Mouse (Mus musculus) midbrain, embryonic 12.5 days (tissue): ENCODE results near the gene Ctnnd2. TPM values are rescaled to one million over a fixed set of nuclear protein-coding genes. Genes with fewer than 3 reads are reported as not detected.

Source experiments
- ATAC-seq: fragments of 200-750 bp; cut with Nextera tagmentation; 2 replicates; pipeline ENCODE4 v1.8.0; 2017; ENCODE audit warnings: low read depth, moderate TSS enrichment, moderate library complexity; ENCODE audit not compliant: low FRiP score
- H3K27ac ChIP-seq: fragments of 300-500 bp; sonication (generic); replicated peaks from 2 replicates; pipeline ENCODE4 v1.5.1; 2016; ENCODE audit warnings: mild to moderate bottlenecking
- H3K27me3 ChIP-seq: fragments of 300-500 bp; sonication (generic); 2 replicates; pipeline ENCODE4 v1.6.1; 2016; ENCODE audit warnings: mild to moderate bottlenecking
- H3K36me3 ChIP-seq: fragments of 300-500 bp; sonication (generic); 2 replicates; pipeline ENCODE4 v1.6.1; 2016
- H3K4me1 ChIP-seq: fragments of 300-500 bp; sonication (generic); 2 replicates; pipeline ENCODE4 v1.6.1; 2016
- H3K4me2 ChIP-seq: fragments of 300-500 bp; sonication (generic); replicated peaks from 2 replicates; pipeline ENCODE4 v1.6.1; 2016; ENCODE audit warnings: mild to moderate bottlenecking, moderate library complexity
- H3K4me3 ChIP-seq: fragments of 300-500 bp; sonication (generic); 2 replicates; pipeline ENCODE4 v1.5.1; 2016; ENCODE audit warnings: mild to moderate bottlenecking
- H3K9ac ChIP-seq: fragments of 300-500 bp; sonication (generic); replicated peaks from 2 replicates; pipeline ENCODE4 v1.6.1; 2016; ENCODE audit warnings: mild to moderate bottlenecking, moderate library complexity
- H3K9me3 ChIP-seq: fragments of 300-500 bp; sonication (generic); 2 replicates; pipeline ENCODE4 v1.6.1; 2016; ENCODE audit warnings: mild to moderate bottlenecking
- WGBS: fragments of 180-500 bp; shearing (Covaris S2); methylation state at CpG from one replicate; pipeline ENCODE4 v1.1.7; 2016; 5-methylcytosine and 5-hydroxymethylcytosine counted together
- polyA plus RNA-seq: library from polyadenylated mRNA; unstranded; fragments of >200 nt; fragmentation: Nextera tagmentation; extraction: Ambion mirVana; gene quantifications from 2 replicates; pipeline ENCODE4 v1.2.1, GENCODE M21; 2016

The Ctnnd2 gene
- polyA plus RNA-seq, 1 experiment from 2014 or later: 40.4 TPM

DNA sequence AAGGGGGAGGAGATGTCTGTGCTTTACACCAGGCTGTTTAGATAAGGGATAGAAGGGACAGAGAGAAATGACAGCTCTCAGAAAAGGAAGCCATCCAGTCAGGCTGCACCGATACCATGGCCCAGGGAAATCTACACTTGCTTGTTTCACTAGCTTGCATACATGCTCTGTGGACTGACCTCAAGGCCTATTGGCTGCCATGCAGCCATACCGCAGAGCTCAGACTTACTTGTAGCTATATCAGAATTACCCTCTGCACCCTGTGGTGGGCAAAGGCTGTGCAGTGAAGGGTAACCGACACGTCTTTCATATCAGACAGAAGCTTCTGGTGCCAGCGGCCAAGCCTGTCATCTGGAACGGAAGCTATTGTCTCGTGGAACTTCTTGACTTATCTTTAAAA is 604.5 kb downstream of the Ctnnd2 start:
- Histone ChIP-seq H3K4me2 (no peak overlapping the region), H3K36me3 (no peaks in the 10 kb centered on the region)

DNA sequence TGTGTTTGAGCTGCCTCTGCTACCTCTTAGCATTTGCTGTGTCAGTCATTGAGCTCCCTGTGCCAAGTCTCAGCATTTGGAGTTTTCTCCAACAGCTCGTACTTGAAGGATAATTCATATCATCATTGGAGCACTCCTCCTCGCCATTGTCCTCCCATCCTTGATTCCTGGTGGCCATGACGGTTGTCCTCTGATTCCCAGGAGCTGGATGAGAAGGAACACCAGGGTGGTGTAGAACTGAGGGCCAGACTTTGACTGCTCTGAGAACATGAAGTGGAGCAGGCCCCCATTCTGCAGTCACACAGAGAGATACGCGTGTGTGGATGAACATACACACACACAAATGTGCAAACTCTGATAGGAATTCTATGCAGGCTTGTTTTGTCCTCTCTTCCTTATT is 605.4 kb downstream of the Ctnnd2 start:
- no peaks in the 10 kb centered on the region for H3K9me3 ChIP-seq
- H3K27me3 ChIP-seq: no peaks in the 10 kb centered on the region
- H3K27ac ChIP-seq: no peak overlapping the region
- H3K4me2 ChIP-seq: no peak overlapping the region
- 89% methylated on average over 5 of the region's 5 CpGs for WGBS
- peaks cover 5% of the 10 kb centered on the region for H3K4me1 ChIP-seq
- no peak for ATAC-seq
- no peak overlapping the region for H3K9ac ChIP-seq
- H3K4me3 ChIP-seq: no peak overlapping the region
- H3K36me3 ChIP-seq: no peaks in the 10 kb centered on the region

More for the DNA sequence above, 604.5 kb downstream of the Ctnnd2 start:
- WGBS: 72% methylated on average over 7 of the region's 7 CpGs
- Histone ChIP-seq H3K9me3 (no peaks in the 10 kb centered on the region), H3K27me3 (no peaks in the 10 kb centered on the region), H3K4me1 (peaks cover 5% of the 10 kb centered on the region), H3K9ac (no peak overlapping the region), H3K4me3 (no peak overlapping the region), H3K27ac (no peak overlapping the region)
- no peak for ATAC-seq

DNA sequence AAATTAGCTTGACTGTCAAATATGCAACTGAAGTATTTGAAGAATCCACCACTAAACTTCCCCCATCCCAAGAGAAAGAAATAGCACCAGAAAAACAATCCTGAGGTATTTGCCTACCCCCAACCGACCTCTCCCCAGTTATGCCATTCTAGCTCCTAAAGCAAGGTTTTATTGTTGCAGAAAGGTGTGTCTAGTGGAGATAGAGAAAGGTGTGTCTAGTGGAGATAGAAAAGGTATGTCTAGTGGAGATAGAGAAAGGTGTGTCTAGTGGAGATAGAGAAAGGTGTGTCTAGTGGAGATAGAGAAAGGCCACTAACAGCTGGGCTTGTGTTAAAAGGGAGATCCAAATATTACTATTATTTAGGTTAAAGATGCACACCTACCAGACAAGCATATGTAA is 607.5 kb downstream of the Ctnnd2 start:
- H3K4me1 ChIP-seq: peaks cover 5% of the 10 kb centered on the region
- no peak overlapping the region for H3K4me3 ChIP-seq
- no peak overlapping the region for H3K4me2 ChIP-seq
- H3K9ac ChIP-seq: no peak overlapping the region
- ATAC-seq: no peak
- H3K27me3 ChIP-seq: no peaks in the 10 kb centered on the region
- no peaks in the 10 kb centered on the region for H3K9me3 ChIP-seq
- WGBS: 87% methylated on average over 1 of the region's 1 CpGs
- H3K27ac ChIP-seq: no peak overlapping the region
- no peaks in the 10 kb centered on the region for H3K36me3 ChIP-seq

DNA sequence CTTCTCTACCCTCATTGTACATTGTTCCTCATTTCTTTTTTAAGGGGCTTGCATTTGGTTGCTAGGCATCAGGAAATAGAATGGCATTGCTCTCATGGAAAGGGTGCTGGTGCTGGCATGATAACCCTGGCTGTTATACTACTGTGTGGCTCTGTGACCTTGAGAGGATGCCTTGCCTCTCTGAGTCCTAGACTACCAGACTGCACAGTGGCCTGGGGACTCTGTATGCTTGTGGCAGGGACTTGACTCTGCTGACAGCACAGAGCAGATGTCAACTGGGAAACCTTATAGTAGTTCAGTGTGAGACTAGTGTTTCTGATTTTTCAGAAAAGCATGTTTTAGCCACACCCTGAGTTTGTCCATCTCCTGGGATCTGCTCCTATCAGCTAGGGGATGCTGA is 608.6 kb downstream of the Ctnnd2 start:
- Histone ChIP-seq H3K9me3 (no peaks in the 10 kb centered on the region), H3K4me3 (no peak overlapping the region), H3K4me2 (no peak overlapping the region), H3K27ac (0 out of 2 replicates have a peak overlapping the region, but pooled peaks have one; percentile 0), H3K9ac (no peak overlapping the region), H3K27me3 (no peaks in the 10 kb centered on the region), H3K4me1 (peaks cover 5% of the 10 kb centered on the region), H3K36me3 (no peaks in the 10 kb centered on the region)
- peak; percentile 56 for ATAC-seq

DNA sequence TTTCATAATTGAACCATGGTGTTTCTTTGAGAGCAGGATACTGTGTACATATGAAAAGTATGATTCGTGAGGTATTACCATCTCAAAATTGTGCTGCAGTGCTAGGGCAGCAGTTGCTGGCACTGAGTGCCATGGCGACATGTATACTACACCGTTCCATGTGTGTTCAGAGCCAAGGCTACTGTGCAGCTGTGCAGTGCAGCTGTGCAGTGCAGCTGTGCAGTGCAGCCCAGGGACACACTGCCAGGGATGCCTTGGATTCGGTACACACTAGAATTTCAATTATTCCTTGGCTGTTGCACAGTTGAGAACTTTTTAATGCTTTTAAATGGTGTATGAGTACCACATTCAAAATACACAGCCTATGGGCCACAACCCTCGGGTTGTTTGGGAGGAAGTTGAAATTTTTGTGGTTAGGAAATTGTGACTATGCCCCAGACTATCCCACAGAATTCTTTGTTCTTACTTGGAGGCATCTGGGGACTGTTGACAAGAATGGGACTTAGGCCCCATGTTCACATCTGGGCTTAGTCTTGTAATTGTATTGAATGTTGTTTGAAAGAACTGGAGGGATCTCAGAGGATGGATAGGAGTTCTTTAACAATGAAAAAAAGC is 613.4 kb downstream of the Ctnnd2 start:
- H3K4me2 ChIP-seq: no peak overlapping the region
- no peak overlapping the region for H3K4me3 ChIP-seq
- no peaks in the 10 kb centered on the region for H3K9me3 ChIP-seq
- H3K9ac ChIP-seq: no peak overlapping the region
- peaks cover 5% of the 10 kb centered on the region for H3K4me1 ChIP-seq
- H3K36me3 ChIP-seq: no peaks in the 10 kb centered on the region
- no peak overlapping the region for H3K27ac ChIP-seq
- H3K27me3 ChIP-seq: no peaks in the 10 kb centered on the region
- 91% methylated on average over 5 of the region's 5 CpGs for WGBS
- ATAC-seq: no peak

DNA sequence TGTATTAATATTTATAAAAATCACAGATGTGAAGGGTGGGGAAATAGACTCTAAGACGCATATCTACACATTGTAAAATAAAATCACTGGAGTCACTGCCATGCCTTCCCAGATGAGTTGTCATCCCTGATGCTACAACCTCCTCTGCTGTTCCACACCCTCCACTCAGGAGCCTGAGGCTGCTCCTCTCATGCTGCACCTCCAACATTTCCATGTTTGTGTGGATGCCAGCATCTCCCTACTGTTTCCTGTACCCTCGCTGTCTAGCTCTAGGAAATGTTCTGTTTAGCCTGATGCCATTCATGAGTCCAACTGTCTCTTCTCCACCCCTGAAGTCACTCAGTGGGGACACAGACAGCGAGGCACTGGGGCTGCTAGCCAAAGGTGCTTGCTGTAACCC is 620.9 kb downstream of the Ctnnd2 start:
- Histone ChIP-seq H3K4me1 (no peaks in the 10 kb centered on the region), H3K36me3 (no peaks in the 10 kb centered on the region), H3K4me2 (no peak overlapping the region), H3K27me3 (no peaks in the 10 kb centered on the region), H3K27ac (no peak overlapping the region), H3K9me3 (no peaks in the 10 kb centered on the region), H3K9ac (no peak overlapping the region), H3K4me3 (no peak overlapping the region)
- WGBS: 97% methylated on average over 3 of the region's 3 CpGs
- no peak for ATAC-seq

DNA sequence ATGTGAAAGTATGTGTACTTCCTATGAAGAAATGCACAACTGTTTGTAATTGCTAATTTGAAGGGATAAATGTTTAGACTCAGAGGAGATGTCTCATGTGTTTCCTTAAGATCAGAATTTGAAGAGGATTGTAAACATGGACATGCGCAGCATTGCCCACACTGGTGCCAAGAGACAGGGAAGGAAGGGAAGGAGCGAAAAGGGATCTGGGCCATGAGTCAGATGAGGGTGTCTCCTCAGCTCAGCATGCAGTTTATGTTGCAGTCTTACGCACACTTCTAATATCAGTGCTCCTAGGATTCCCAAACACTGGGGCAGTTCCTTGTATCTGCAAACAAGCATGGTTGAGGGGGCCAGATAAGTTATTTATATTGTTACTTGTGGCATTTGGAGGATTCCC is 623.3 kb downstream of the Ctnnd2 start:
- no peaks in the 10 kb centered on the region for H3K36me3 ChIP-seq

DNA sequence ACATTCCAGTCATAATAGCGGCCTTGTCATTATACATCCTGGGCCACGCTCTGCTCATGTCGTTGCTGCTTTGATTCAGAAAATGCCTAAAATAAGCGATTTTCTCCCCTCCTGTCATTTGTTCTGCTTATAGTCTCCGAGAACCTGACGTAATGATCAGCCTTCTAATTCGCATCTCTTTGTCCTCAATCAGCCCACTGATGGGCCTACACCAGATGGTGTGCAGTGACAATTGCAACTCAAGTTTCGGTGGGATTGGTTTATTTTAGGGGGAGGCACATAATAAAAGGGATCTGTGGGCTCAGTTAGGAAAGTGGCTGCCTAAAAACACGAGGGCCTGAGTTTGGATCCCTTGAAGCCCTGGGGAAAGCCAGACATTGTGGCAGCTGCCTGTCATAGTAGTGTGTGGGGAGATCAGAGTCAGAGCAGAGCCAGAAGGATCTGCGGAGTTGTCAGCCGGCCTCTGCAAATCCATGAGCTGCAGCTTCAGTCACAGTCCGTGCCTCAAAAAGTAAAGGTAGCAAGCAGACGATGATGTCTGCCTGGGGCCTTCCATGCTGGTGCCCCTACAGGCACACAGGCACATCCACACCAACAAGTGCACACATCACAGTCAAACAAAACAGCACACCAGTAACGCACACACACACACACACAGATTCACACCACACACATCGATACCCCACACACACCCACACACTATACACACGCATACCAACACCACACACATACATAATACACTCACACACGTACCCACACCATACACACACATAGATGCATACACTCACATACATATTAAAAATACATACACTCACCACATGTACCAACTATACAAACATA is 655.3 kb downstream of the Ctnnd2 start:
- no peaks in the 10 kb centered on the region for H3K4me1 ChIP-seq
- no peak overlapping the region for H3K9ac ChIP-seq
- no peak overlapping the region for H3K27ac ChIP-seq
- H3K36me3 ChIP-seq: no peaks in the 10 kb centered on the region
- H3K4me2 ChIP-seq: no peak overlapping the region
- peak; percentile 54; the same call in 1 of the 2 replicates for ATAC-seq
- 75% methylated on average over 17 of the region's 17 CpGs for WGBS
- no peaks in the 10 kb centered on the region for H3K9me3 ChIP-seq
- H3K4me3 ChIP-seq: no peak overlapping the region
- H3K27me3 ChIP-seq: no peaks in the 10 kb centered on the region

More for the DNA sequence above, 623.3 kb downstream of the Ctnnd2 start:
- 94% methylated on average over 3 of the region's 3 CpGs for WGBS
- H3K4me1 ChIP-seq: no peaks in the 10 kb centered on the region
- no peaks in the 10 kb centered on the region for H3K9me3 ChIP-seq
- H3K4me3 ChIP-seq: no peak overlapping the region
- no peak overlapping the region for H3K9ac ChIP-seq
- H3K27me3 ChIP-seq: no peaks in the 10 kb centered on the region
- no peak for ATAC-seq
- no peak overlapping the region for H3K27ac ChIP-seq
- no peak overlapping the region for H3K4me2 ChIP-seq

DNA sequence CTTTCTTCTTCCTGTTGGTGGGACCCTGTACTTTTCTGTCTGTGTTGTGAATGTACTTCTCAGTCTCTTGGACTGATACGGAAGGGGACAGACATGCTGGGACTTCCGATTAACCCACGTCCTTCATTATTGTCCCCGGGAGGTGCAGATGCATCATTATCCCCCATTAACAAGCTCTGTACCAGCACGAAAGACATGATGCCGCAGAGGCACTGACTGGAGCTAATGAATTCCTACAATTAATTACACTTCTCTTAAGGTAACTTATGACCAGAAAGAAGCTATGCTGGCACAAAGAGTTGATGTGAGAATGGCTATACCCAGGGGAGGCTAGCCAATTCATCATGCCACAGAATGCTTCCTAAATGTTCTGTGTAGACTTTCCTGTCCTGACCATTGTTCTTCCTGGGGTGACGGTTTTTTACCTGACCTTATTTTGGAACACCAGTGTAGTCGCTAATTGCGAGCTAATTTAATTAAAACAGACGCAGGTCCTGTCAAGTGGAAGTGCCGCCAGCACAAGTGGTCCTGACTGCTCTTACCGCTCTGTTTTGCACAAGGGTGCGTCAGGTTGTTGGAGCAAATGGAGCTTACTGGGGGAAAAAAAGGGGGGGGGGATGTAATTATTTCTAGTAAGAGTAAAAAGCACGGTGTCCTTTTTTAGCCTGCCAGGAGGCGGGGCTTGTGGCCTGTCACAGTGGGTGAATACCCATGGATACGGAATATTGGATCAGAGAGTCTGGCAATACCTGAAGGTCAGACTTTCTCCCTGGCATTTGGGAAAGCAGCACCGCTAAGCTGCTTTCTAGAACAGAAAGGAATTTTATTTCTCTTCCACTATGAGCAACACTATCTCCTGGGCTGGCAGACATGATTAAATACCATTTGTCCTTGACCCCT is 685.1 kb downstream of the Ctnnd2 start:
- Histone ChIP-seq H3K36me3 (no peaks in the 10 kb centered on the region), H3K27me3 (no peaks in the 10 kb centered on the region), H3K9ac (no peak overlapping the region), H3K9me3 (no peaks in the 10 kb centered on the region), H3K4me3 (no peak overlapping the region), H3K4me1 (no peaks in the 10 kb centered on the region), H3K4me2 (no peak overlapping the region), H3K27ac (no peak overlapping the region)
- 0 out of 2 replicates have a peak, but pooled peaks have one; percentile 34 for ATAC-seq
- WGBS: 78% methylated on average over 17 of the region's 17 CpGs

DNA sequence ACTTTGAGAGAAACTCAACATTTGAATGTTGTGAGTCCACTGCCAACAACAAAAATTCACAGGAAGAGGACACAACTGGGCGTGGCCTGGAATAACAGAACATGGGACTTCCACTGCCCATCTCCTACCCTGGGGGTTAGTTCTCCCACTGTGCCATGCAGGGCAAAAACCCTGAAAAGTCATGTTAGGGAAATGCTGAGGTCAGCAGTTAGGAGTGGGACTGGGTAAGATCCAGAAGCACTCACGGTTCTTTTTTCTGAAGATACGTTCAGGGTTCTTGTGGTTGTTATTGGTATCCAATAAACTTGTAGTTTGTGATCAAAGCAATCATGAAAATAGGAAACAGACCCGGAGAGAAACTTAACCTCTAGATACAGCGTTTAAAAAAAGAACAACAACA is 695.0 kb downstream of the Ctnnd2 start:
- Histone ChIP-seq H3K4me1 (no peaks in the 10 kb centered on the region), H3K36me3 (no peaks in the 10 kb centered on the region), H3K9me3 (no peaks in the 10 kb centered on the region), H3K4me2 (no peak overlapping the region), H3K9ac (no peak overlapping the region), H3K4me3 (no peak overlapping the region), H3K27ac (no peak overlapping the region), H3K27me3 (no peaks in the 10 kb centered on the region)
- 90% methylated on average over 5 of the region's 5 CpGs for WGBS
- no peak for ATAC-seq

DNA sequence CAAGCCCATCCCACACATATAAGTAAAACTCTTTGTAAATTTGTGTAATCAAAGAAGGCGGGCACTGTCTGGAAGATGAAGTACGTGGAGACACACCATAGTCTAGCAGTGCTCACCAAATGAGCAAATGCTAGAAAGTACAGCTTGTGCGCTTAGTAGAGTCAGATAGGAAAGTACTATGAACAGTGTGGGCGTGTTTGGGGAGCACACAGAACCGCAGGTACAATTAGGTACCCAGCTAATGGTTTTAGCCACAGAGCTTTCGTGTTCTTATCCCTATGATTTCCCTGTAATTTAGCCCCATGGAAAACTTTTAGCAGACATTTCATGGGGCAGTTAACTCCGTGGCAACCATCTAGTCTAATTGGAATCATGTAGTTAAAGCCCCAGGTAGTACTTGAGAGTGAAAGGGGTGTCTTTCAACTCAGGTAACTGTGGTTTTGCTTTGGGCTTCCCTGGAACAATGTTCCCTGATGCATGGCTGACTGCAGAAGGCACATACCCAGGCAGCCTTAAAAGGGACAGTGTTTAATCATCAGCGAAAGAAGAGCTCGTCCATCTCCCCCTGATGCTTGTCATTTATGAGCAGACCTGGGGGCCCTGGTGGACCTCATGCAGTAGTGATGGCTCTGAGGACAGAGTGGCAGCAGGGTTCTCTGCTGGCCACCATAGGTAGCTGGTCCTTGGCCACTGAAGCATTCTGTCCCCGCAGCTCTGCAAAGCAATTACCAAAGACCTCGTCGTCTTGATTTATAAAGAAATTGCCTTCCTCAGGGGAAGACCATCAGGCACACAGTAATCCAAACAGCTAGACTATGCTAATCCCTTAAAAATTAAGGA is 697.5 kb downstream of the Ctnnd2 start:
- ATAC-seq: no peak
- H3K36me3 ChIP-seq: no peaks in the 10 kb centered on the region
- H3K9ac ChIP-seq: no peak overlapping the region
- H3K4me2 ChIP-seq: no peak overlapping the region
- H3K27ac ChIP-seq: no peak overlapping the region
- H3K4me1 ChIP-seq: no peaks in the 10 kb centered on the region
- no peaks in the 10 kb centered on the region for H3K27me3 ChIP-seq
- no peak overlapping the region for H3K4me3 ChIP-seq
- H3K9me3 ChIP-seq: no peaks in the 10 kb centered on the region
- 84% methylated on average over 12 of the region's 12 CpGs for WGBS
